Mouse (Mus musculus): ENCODE results near the gene Ric1.
A peak's percentile ranks its signal among the peaks of the same experiment; 100 is the strongest.
"Not testable (repeated sequence)": the region's sequence is repeated elsewhere in the genome, so short reads cannot be mapped to it uniquely, and the experiment has no call there.

The Ric1 gene

DNA sequence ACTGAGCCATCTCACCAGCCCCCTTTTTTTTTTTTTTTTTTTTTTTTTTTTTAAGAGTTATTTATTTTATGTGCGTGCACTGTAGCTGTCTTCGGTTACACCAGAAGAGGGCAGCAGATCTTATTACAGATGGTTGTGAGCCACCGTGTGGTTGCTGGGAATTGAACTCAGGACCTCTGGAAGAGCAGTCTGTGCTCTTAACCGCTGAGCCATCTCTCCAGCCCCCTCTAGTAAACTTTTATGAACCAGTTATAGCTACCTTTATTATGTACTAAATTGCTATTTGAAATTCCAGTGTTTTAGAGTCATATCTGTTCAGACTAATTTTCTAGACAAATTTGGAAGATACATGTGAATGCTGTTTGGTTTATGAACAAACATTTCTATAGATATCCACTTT is 3.5 kb downstream of the Ric1 start:
- DNase-seq (ENCODE audit: low read depth, low spot score): not testable (repeated sequence)

DNA sequence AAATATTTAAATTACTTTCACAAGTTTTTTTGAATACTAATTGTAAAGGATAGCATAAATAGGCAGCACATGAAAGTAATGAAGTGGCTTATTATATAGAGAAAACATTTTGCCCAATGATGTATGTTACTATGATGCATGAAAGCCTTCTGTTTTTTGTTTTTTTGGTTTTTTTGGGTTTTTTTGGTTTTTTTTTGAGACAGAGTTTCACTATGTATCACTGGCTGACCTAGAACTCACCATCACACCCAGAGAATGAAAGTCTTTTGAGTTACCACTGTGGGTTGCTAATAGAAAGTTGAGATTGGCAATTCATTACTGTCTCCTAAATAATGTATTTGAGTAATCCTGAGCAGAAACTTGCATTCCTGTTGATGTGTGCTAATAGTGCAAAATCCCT is 4.8 kb downstream of the Ric1 start:
- DNase-seq (ENCODE audit: low read depth, low spot score): no peak

DNA sequence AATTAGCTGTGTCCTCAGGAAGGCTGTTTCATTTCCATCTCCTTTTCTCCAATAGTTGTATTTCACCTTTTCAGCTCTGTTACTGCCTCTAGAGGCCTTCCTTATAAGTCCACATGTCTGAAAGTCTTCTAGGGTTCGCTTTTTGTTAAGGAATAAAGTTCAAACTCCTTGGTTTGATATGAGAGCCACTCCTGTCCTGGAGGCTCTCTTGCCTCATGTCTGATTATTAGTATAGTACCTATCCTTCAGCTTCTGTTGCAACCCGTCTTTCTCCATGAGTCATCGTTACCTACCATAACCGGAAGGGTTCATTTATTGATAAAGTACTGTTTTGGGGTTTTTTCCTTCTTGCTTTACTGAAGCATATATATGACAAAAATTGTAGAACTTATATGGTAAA is 5.2 kb downstream of the Ric1 start:
- DNase-seq (ENCODE audit: low read depth, low spot score): no peak

DNA sequence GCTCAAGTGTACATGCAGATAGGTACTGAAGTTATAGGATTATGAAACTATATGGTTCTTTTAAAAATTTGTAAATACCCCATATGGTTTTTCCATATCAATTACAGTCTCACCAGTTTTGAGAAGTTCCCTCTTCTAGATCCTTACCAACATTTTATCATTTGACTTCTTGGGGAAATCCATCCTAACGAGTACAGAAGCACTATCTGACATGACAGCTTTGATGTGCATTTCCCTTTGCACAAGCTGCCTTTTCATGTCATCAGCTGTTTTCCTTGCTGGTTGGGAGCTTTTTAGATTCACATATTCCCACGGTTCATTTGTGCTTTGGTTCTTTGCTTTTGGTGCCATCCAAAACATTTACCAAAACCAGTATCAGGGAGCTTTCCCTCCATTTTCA is 6.5 kb downstream of the Ric1 start:
- no peak for DNase-seq (ENCODE audit: low read depth, low spot score)

DNA sequence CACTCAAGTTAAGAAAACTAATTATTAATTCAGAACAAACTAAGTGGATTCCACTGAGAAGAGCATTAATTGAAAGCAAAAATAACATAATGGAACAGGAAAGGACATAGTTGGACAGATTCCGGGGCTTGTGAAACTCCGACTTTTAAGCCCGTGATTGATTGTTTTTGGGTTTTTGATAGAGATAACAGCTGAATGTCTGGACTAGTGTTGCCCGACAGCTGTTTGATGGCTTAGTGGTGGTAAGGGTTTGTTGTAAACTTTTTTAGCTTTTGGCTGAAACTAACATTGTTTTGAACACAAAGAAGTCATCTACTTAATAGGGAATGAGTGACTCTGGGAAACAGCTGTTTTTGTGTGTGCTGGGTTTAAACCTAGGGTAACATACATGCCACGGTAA is 11.9 kb downstream of the Ric1 start:
- DNase-seq (ENCODE audit: low read depth, low spot score): no peak

DNA sequence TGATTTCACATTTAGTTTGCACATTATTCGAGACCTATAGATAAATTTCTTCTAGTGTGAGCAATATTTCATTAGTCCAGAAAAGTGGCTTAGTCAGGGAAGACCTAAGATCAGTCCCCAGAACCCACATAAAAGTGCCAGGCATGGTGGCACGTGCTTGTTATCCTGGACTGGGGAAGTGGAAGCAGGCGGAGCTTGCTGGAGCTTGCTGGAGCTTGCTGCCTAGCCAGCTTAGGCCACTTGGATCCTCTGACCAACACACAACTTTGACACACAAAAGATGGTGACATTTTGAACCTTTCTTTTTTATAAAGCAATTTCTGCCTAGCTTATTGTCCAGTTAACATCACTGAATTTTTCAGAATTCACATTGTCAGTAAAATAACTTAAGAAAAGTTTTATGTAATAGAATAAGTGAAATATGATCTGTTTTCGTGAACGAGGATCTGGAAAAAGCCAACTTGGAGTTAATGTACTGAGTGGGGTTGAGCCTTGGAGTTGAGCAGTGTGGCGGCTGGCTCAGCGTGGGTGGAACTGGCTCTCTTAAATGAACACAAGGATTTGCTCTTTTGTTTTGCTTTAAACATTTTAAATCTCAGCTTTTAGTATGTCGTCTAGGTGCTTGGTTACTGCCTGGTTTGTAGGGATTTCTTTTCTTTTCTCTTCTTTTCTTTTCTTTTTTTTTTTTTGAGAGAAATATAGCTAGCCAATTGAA is 20.3 kb downstream of the Ric1 start:
- no peak for DNase-seq (ENCODE audit: low read depth, low spot score)

DNA sequence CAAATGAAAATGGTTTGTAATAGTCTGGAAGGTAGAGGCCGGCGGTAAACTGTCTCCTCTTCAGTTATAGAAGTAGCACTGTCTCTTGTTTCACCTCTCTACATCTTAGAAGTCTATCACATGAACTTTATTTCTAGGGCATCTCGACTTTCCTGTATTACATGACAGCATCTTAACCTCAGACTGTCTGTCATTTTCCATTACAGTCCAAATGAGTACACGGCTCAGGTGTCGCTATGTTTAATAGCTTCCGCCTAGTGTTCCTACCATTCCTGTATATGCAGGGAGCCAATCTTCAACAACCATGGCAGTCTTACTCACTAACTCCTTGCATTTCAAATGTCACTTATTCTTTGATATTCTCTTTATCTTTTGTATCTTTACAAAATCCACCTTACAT is 21.9 kb downstream of the Ric1 start:
- DNase-seq (ENCODE audit: low read depth, low spot score): no peak

DNA sequence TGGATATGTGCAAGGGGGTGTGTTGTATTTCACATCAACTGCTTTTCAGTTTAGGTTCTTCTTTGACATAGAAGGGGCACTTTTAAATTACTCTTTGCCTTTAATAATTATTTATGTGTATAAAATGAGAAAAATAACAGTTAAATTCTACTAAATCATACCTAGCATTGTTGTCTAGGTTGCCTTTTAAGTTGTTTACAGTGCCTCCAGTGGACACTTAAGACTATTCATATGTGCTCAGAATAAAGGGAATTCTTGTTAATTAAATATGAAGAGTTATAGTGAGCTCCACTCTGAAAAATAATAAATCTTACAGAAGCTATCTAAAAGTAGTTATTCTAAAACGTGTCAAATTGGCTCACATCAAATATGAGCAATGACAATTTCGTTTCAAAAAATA is 28.5 kb downstream of the Ric1 start:
- no peak for DNase-seq (ENCODE audit: low read depth, low spot score)

DNA sequence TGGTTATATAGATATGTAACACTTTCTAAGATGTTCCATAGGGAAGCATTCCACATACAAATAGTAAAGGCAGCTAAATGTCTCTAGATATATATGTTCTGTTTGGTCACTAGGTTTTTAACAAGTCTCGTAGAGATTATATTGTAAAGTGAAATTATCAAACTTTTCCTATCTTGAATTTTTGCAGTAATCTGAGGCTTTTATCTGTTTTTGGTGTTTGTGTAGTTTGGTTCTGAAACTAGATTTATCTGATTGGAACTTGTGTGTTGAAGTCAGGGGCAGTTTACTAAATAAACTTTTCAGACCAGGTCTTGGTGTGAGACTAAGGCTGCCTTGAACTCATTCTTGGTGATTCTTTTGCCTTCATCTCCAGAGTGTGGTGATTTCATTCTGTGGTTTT is 29.0 kb downstream of the Ric1 start:
- DNase-seq (ENCODE audit: low read depth, low spot score): no peak

DNA sequence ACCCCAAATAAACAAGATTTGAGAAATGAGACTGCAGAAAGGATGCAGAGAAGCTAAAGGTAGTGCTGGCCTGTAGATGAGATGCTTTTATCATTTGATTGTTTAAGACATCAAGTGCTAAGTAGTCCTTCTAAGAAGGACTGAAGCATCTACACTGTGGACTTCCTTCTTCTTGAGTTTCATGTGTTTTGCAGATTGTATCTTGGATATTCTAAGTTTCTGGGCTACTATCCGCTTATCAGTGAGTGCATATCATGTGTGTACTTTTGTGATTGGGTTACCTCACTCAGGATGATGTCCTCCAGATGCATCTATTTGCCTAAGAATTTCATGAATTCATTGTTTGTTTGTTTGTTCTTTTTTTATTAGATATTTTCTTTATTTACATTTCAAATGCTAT is 29.9 kb downstream of the Ric1 start:
- not testable (repeated sequence) for DNase-seq (ENCODE audit: low read depth, low spot score)

DNA sequence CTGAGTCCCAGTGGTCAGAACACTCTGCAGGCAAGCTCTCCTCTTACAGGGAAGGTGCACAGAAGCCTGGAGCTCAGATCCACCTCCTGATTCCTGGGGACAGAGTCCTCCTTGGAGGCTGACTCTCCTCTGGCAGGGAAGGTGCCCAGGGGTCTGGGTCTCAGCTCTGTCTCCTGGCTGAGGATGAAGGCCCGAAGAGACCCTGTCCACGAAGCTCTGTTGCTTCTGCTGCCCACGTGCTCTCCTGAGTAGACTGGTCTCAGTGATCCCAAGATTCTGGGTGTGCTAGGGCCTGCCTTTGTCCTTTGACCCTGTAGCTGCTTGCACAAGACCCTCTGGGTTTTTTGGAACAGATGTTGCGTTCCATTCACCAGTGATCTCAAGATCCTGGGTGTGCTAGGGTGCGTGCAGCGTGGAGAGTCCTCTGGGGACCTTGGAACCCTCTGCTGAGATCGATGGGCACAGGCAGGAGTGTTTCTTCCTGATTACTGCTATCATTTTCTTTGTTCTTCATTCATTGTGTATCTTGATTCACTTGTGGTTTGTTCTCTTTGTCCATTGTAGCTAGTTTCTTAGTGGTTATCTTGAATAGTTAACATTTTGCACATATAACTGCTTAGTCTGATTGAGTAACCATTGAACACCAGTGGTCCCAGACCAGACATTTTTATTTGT is 35.2 kb downstream of the Ric1 start:
- DNase-seq (ENCODE audit: low read depth, low spot score): not testable (repeated sequence)

DNA sequence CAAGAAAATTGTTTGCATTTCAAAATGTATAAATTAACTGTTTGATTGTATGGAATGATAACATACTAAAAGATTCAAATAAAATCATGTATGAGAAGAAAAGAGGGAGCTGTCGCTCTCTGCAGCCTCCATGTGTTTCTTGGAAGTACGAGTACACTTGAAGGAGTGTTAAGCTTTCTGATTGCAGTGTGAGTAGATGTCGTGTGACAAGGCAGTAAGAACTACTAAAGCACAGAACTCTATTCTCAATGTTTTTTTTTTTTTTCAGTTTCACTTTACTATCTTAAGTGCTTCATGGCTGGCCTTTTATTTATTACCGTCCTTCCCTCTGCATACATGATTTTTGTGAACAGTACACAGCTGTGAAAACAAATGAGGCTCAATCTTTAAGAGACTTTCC is 40.1 kb downstream of the Ric1 start:
- no peak for DNase-seq (ENCODE audit: low read depth, low spot score)

DNA sequence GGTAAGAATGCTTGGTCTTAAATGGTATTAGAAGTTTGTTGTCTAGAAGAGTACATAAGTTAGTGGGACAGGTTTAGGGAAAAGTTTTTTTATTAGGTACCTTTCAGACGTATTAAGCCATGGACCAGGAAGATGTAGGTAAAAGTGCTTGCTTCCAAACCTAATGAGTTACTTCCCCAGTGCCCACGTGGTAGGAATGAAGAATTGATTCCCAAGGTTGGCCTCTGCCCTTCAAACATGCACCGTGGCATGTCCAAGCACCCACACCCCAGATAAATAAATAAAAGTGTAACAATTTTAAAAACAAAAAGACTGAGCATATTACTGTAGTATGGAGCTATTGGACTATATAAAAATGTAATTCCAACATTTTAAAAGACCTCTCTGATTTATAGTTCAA is 40.5 kb downstream of the Ric1 start:
- DNase-seq (ENCODE audit: low read depth, low spot score): no peak

DNA sequence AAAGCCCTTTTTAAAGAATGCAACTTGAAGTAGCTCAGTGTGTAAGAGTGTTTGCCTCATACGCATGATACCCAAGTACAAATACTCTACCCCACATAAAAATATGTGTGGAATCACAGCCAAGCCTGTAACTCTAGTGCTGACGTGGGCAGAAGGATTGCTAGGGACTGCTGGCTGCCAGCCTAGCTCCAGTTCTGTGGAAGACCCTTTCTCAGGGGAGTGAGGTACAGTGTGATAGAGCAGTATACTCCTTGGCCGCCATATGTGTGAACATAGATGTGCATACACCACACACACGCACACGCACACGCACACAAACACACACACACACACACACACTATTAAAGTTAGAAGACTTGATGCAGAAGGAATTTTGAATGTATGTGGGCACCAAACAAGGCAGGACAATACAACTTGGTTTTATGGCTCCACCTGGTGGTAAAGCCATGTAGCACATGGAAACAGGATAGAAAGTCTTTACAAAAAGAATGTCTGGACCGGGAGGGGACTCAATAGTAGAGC is 41.2 kb downstream of the Ric1 start:
- peak; percentile 43 for DNase-seq (ENCODE audit: low read depth, low spot score)

DNA sequence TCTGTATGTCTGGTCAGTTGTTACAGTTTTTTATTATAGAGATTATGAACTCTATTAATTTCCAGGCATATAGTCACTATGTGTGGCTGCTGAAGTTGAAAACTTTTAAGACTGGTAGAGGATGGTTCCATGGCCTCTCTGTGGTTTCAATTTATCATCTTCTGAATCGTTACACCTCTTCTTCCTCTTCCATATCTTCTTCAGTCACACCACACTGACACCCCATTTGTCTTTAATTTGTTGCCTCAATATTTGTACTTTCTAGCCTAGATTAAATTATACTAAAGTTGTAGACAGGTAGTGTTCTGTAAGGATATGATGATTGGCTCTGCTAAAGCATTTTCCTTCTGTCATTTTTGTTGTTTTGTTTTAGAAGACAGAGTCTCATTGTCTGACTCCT is 44.4 kb downstream of the Ric1 start:
- no peak for DNase-seq (ENCODE audit: low read depth, low spot score)

DNA sequence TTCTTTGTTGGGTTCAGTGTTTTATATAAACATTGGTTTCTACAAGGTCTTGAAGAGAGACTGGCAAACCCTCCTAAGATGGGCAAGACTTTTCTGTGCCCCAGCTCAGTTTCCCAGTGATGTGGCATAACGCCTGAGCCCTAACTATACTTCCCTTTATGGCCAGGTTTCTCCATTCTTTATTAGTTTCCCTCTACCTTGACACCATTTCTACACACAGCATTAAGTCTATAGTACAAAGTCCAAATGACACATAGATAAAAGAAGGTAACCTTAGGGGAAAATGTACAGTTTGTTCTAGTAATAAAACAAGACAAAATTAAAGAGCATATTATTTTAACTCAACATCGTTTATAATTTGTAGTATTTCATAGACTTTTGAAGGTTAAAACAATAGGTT is 60.4 kb downstream of the Ric1 start:
- DNase-seq (ENCODE audit: low read depth, low spot score): no peak

DNA sequence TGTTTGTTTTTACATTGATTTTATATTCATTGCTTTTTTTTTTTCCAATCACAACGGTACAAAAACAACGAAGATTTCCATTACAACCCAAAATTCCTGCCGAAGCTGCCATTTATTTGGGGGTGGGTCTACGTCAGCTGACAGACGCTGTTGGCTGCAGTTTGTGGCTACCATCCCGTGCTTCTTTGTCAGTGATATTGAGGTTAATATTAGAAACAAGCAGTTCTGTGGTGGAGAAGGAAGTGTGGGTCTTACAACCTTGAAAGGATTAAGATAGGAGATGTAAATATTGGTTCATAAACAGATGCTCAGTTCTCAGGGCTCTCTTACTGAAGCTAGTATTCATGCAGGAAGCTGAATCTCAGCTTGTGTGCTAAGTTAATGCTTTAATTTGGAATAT is 61.7 kb downstream of the Ric1 start:
- DNase-seq (ENCODE audit: low read depth, low spot score): no peak

DNA sequence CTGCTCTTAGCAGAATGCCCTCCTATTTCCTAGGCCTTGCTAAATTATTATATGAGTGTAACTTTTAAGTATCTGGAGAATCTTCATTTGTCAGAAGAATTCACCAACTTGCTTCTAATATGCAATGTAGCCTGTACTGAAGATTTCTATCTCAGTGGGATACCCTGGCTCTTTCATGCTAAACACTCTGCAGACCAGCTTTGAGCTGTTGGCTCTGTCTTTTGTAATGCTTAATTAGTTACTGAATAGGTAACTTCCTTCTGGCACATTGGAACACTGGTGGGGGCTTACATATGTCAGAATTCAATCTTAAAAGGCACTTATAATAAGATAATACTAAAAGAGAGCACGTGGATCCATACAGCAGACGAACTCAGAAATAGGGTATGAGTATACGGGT is 71.7 kb downstream of the Ric1 start:
- DNase-seq (ENCODE audit: low read depth, low spot score): not testable (repeated sequence)

DNA sequence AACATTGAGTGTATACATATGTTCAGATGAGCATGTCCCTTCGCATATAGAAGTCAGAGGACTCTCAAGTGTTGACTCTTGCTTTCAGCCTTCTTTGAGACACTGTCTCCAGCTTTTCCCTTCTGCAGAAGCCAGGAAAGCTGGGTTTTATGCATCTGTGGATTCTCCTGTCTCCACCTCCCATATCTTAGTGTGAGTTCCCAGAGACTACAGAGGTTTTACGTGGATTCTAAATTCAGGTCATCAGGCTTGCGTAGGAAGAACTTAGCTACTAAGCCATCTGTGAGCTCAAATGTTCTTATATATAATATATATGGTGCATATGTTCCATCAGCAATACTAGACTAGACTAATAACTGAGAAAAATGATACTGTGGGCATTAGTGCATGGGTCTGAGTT is 74.2 kb downstream of the Ric1 start:
- no peak for DNase-seq (ENCODE audit: low read depth, low spot score)

DNA sequence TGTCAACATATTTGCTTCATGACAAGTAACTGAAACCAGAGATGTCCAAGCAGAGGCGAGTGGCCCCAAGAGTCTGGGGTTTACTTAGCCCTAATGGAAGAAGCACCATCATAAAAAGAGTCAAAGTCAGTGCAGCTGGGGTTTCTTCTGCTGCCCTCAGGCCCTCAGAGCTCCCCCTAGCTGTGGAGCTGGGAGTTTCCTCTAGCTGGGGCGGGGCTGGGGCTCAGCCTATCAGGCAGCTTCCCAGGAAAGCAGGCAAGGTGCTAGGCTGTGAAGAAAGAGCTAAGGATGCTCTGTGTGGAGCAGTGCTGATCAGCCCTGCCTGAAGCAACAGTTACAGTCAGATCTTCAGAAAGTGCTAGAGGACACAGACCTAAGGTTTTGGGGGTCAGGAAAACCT is 74.9 kb downstream of the Ric1 start:
- DNase-seq (ENCODE audit: low read depth, low spot score): no peak

DNA sequence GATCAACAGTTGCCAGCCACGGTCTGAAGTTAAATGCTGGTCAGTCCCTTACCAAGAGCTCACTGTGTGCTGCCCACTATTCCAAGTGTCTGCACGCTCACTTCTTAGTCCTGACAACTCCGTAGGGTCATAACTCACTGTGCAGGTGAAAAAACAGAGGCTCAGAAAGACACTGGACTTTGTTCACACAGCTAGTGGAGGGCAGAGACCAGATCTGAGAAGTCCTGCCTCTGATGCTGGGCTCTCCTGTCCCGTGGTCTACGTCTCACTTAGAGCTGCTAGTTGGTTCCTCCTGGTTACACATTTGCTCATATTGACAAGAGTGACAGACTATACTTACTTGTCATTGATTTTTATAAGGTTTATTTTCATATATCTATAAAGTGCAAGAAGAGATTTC is 76.9 kb downstream of the Ric1 start:
- DNase-seq (ENCODE audit: low read depth, low spot score): no peak

DNA sequence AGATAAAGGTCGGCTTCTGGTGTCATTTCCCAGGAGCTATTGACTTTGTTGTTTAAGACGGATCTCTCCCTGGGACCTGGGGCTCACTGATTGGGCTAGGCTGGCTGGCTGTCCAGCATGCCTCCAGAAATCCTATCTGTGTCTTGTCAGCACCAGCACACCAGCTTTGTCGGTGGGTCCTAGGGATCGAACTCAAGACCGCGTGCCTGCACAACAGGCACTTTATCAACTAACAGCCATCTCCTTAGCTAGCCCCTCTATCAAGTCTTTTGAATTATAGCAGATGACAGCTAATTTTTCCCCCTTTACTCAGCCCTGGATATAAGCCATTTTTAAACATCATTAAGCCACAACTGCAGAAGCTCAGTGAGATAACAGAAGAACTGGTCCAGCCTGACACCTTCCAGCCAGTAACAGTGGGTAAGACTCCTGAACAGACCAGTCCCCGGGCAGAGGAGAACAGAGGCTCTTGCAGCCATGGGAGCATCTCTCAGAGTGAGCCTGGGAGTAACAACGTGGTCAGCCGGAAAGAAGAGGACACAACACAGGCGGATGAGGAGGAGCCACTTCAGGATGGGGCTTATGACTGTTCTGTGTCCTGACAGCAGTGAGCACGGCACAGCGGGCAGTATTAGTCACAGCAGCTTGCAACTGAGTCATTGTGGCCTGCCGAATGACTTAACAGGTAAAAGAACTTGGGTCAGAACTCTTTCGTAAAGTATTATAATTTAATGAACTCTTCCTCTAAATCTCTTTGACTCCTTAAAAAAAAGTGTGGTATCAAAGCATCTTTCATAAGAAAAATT is 81.7 kb downstream of the Ric1 start:
- DNase-seq (ENCODE audit: low read depth, low spot score): no peak

DNA sequence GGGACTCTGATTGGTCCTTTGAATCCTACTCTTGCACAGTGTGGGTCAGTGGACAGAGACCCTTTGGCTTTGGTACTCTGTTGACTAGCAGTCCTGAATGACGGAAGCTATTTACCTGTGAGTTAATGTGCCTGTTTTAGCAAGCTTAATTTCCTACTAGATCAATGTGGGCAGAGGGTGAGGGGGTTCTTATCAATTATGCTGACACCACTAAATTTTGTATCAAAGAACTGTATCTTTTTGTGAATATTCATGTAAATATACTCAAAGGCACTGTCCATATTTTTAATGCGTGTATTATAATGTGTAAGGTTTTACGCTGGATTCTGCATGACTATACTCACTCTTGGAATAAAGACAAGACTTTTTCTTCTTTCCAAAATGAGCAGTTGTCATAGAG is 82.6 kb downstream of the Ric1 start:
- no peak for DNase-seq (ENCODE audit: low read depth, low spot score)
